Mouse (Mus musculus) monocyte, adult 2 months (primary cell): ENCODE measurements around the gene Msantd1.

Experiments
- DNase-seq, 2 experiments: peaks; one replicate each; pipeline ENCODE4 v3.0.0; 2022; ENCODE audit warnings: low spot score in 2 of 2, low read depth in 1 of 2

The Msantd1 gene

DNA sequence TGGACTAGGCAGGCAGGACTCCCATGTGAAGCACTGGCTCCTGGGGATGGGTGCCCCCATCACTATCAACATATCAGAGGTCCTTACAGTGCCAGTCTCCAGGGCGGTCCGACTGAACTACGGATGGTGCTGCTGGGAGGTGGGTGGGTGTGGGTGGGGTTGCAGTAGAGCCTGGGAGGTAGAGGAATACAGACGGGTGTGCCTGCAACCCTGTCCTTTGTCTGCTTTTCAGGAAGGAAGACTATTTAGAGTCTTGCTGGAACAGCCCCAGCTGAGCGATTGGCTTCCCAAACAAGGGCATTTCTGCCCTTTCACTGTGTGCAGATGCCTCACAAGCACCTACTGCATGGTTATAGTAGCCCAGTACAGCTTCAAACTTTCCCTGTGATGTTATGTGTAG lies 60.6 kb downstream of the Msantd1 start:
- DNase-seq: no peak

DNA sequence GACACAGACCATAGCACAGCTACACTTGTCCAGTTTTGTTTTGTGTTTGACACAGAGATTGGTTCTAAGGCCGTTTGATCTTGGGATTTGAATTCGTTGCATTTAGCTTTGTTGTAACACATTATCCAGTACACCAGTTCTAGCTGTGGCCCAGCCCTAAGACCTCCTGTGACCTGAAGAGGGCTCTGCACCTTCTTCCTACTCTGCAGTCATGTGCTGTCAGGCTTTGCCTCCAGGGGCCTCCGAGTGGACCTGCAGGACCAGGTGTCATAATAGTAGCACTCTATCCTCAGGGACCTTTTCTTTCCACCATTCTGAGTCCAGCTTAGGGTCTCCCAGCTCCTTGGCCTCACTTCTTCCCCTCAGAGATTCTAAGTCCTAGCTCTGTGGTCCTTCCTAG lies 64.7 kb downstream of the Msantd1 start:
- DNase-seq: no peak
